Mouse (Mus musculus) ovary, adult 18-20 months (tissue): ENCODE results near the gene Rhox2c.
"Not testable (repeated sequence)": the region's sequence is repeated elsewhere in the genome, so short reads cannot be mapped to it uniquely, and the experiment has no call there.

Source experiments
- DNase-seq: peaks from one replicate; pipeline ENCODE4 v3.0.0; 2022; ENCODE audit warnings: low spot score, mixed read lengths

Gene Rhox2c

DNA sequence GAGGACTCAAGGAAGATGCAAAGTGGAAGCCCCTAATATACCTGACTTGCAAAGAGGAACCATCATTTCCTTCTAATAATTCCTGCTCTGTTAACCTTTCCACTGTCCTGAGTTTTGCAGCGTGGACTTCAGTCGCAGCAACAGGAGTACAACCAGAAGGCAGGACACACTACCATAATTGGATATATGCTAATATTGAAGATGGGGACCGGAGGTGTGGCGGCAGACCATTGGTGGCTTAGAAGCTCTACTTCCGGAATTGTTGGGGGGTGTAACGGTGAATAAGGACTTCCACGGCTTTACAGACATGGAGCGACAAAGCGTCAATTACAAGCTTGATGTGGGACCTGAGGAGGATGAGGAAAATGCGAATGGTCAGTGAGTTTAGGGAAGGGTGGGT is at the start of gene Rhox2c:
Rhox2c (plus strand) TSS at position 301 of the 400 bp plus-strand sequence.
- DNase-seq = not testable (repeated sequence)

DNA sequence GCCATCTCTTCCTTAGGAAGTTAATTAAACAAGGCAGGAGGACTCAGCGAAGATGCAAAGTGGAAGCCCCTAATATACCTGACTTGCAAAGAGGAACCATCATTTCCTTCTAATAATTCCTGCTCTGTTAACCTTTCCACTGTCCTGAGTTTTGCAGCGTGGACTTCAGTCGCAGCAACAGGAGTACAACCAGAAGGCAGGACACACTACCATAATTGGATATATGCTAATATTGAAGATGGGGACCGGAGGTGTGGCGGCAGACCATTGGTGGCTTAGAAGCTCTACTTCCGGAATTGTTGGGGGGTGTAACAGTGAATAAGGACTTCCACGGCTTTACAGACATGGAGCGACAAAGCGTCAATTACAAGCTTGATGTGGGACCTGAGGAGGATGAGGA is 41.7 kb upstream of the Rhox2c start, which contains the start of gene Rhox2b:
Rhox2b (plus strand) TSS at position 301 of the 400 bp plus-strand sequence.
- not testable (repeated sequence) for DNase-seq

DNA sequence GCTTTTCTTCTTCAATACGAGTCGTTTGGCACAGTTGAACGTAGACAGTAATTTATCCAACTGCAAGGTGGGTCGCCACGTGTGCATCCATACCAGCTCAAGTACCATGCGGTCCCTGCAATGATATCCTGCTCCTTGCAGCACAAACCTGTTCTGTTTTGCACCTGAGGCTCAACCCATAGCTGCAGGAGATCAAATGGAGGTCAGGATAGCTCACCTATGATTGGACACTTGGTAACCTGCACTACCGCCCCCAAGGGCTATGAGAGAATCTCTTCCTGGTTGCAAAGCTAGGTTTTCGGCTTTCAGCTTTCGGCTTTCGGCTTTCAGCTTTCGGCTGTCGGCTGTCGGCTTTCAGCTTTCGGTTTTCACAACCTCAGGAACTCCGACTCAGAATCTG is 21.3 kb upstream of the Rhox2c start, which contains the start of gene Rhox4b:
Rhox4b (plus strand) TSS at position 301 of the 400 bp plus-strand sequence.
- not testable (repeated sequence) for DNase-seq

DNA sequence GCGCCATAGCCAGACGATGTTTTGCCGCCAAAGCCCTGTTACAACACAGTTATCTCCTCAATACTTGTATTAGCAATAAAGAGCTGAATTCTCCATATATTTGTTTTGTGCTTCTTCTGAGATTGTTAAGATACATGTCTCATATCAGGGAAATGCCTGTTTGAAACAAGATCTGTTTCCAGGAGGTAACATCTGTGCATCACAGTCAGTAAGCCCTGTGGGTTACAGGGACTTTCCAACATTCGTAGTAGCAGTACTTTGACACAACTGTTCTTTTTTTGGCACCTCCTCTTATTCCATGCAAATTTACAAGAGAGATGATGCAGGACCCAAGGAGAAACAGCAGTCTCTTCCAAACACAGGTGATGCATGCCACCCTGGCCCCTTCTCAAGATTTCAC is 4.8 kb downstream of the Rhox2c start, which contains the start of gene Rhox3c:
Rhox3c (plus strand) TSS at position 301 of the 400 bp plus-strand sequence.
- DNase-seq = not testable (repeated sequence)

DNA sequence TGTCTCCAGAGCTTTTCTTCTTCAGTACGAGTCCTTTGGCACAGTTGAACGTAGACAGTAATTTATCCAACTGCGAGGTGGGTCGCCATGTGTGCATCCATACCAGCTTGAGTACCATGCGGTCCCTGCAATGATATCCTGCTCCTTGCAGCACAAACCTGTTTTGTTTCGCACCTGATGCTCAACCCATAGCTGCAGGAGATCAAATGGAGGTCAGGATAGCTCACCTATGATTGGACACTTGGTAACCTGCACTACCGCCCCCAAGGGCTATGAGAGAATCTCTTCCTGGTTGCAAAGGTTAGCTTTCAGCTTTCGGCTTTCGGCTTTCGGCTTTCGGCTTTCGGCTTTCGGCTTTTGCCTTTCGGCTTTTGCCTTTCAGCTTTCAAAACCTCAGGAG is 26.6 kb downstream of the Rhox2c start, which contains the start of gene Rhox4c:
Rhox4c (plus strand) TSS at position 301 of the 400 bp plus-strand sequence.
- not testable (repeated sequence) for DNase-seq

DNA sequence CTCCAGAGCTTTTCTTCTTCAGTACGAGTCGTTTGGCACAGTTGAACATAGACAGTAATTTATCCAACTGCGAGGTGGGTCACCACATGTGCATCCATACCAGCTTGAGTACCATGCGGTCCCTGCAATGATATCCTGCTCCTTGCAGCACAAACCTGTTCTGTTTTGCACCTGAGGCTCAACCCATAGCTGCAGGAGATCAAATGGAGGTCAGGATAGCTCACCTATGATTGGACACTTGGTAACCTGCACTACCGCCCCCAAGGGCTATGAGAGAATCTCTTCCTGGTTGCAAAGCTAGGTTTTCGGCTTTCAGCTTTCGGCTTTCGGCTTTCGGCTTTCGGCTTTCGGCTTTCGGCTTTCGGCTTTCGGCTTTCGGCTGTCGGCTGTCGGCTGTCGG is 60.6 kb downstream of the Rhox2c start, which contains the start of gene Rhox4d:
Rhox4d (plus strand) TSS at position 301 of the 400 bp plus-strand sequence.
- DNase-seq = not testable (repeated sequence)
